Mouse (Mus musculus) hindbrain, embryonic 12.5 days (tissue): ENCODE measurements around the gene Meis2. TPM values are rescaled to one million over a fixed set of nuclear protein-coding genes. Genes with fewer than 3 reads are reported as not detected.

ENCODE experiments used
- ATAC-seq: fragments of 200-750 bp; cut with Nextera tagmentation; 2 replicates; pipeline ENCODE4 v1.8.0; 2017; ENCODE audit warnings: moderate TSS enrichment; ENCODE audit not compliant: low FRiP score
- H3K27ac ChIP-seq: fragments of 300-500 bp; sonication (generic); 2 replicates; pipeline ENCODE4 v1.5.1; 2016; ENCODE audit warnings: mild to moderate bottlenecking
- H3K27me3 ChIP-seq: fragments of 300-500 bp; sonication (generic); 2 replicates; pipeline ENCODE4 v1.6.1; 2016; ENCODE audit warnings: mild to moderate bottlenecking
- H3K36me3 ChIP-seq: fragments of 300-500 bp; sonication (generic); 2 replicates; pipeline ENCODE4 v1.6.1; 2016; ENCODE audit warnings: mild to moderate bottlenecking
- H3K4me1 ChIP-seq: fragments of 300-500 bp; sonication (generic); 2 replicates; pipeline ENCODE4 v1.6.1; 2016
- H3K4me2 ChIP-seq: fragments of 300-500 bp; sonication (generic); replicated peaks from 2 replicates; pipeline ENCODE4 v1.6.1; 2016; ENCODE audit warnings: mild to moderate bottlenecking
- H3K4me3 ChIP-seq: fragments of 300-500 bp; sonication (generic); 2 replicates; pipeline ENCODE4 v1.5.1; 2016; ENCODE audit warnings: mild to moderate bottlenecking
- H3K9ac ChIP-seq: fragments of 300-500 bp; sonication (generic); 2 replicates; pipeline ENCODE4 v1.6.1; 2016; ENCODE audit warnings: mild to moderate bottlenecking, moderate library complexity
- H3K9me3 ChIP-seq: fragments of 300-500 bp; sonication (generic); replicated peaks from 2 replicates; pipeline ENCODE4 v1.6.1; 2016; ENCODE audit warnings: mild to moderate bottlenecking
- WGBS: fragments of 180-500 bp; shearing (Covaris S2); methylation state at CpG from one replicate; pipeline ENCODE4 v1.1.7; 2016; 5-methylcytosine and 5-hydroxymethylcytosine counted together
- polyA plus RNA-seq: library from polyadenylated mRNA; unstranded; fragments of >200 nt; fragmentation: Nextera tagmentation; extraction: Ambion mirVana; gene quantifications from 2 replicates; pipeline ENCODE4 v1.2.1, GENCODE M21; 2016

The Meis2 gene
- polyA plus RNA-seq: 130 and 155 TPM in 2 replicates

DNA sequence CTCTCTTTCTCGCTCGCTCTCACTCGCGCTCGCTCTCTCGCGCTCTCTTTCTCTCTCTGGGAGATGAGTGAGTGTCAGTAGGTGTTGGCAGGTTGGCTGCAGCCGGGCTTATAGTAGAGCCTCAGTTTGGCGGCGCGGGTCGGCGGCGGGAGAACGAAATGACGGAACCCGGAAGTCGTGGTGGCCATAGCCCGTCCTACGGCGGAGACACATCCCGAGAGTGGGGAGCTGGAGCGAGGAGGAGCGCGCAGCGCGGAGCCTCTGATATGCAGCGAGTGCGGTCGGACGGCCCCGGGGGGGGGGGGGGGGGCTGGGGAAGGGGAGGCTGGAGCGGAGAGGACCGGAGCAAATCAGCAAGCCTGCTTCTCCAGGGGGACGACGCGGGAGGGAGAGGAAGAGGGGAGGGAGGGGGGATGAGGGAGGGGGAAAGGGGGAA is at the start of gene Meis2:
TSS of gene Meis2 (minus strand) at position 270 of the 436 bp plus-strand sequence.
- Histone ChIP-seq H3K4me3 (peak within 1 kb of the TSS; percentile 69), H3K9me3 (no peaks in the 10 kb centered on the region), H3K36me3 (no peaks in the 10 kb centered on the region), H3K27me3 (peaks cover 6% of the 10 kb centered on the region; the same call in 1 of the 2 replicates), H3K4me1 (peaks cover 15% of the 10 kb centered on the region; the same call in 1 of the 2 replicates), H3K27ac (peak within 1 kb of the TSS; percentile 98), H3K9ac (peak within 1 kb of the TSS; percentile 97), H3K4me2 (peak within 1 kb of the TSS; percentile 69)
- peak; percentile 84 for ATAC-seq
- 0% methylated on average over 29 of the region's 37 CpGs for WGBS

DNA sequence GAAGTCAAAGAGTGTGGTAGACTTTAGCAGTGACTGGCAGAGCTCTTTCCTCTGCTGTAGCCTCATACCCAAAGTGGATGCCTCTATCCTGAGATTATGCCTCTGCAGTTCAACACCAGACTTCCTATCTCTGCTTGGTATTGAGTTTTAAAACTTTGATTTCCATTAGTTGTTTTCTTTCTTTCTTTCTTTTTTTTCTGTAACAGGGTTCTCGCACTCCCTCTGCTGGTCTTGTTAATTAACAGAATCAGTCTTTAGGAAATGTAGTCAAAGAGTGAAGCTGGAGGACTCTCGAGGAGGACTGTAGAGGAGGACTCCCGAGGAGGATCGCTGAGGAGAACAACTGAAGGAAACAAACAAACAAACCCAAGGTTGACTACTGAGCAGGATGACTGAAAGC is 40.6 kb upstream of the Meis2 start:
- no peak for ATAC-seq
- H3K36me3 ChIP-seq: no peaks in the 10 kb centered on the region
- 72% methylated on average over 4 of the region's 4 CpGs for WGBS
- no peak overlapping the region for H3K27ac ChIP-seq
- no peaks in the 10 kb centered on the region for H3K27me3 ChIP-seq
- H3K4me1 ChIP-seq: peaks cover 7% of the 10 kb centered on the region
- H3K4me2 ChIP-seq: no peak overlapping the region
- no peak overlapping the region for H3K4me3 ChIP-seq
- H3K9me3 ChIP-seq: no peaks in the 10 kb centered on the region
- H3K9ac ChIP-seq: no peak overlapping the region

DNA sequence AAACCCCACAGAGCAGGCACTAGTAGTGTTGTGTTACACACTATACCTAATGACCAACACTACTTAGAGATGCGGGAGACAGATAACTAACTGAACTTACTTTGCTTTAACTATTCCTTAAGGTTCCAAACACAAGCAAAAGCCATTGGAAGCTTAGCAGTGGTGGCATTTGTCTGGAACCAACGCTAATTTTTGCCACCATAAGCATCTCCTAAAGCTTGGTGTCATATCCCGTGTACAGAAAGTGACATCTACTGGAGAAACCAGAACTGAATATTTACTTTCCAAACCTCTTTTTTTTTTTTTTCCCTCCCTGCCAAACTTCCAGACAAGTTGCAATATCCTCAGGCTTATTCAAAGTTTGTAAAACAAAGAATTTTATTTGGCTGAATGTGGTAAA is 39.5 kb upstream of the Meis2 start:
- no peaks in the 10 kb centered on the region for H3K36me3 ChIP-seq
- ATAC-seq: no peak
- H3K4me1 ChIP-seq: peaks cover 7% of the 10 kb centered on the region
- no peaks in the 10 kb centered on the region for H3K27me3 ChIP-seq
- 63% methylated on average over 3 of the region's 3 CpGs for WGBS
- H3K27ac ChIP-seq: no peak overlapping the region
- no peaks in the 10 kb centered on the region for H3K9me3 ChIP-seq
- H3K4me2 ChIP-seq: no peak overlapping the region
- H3K4me3 ChIP-seq: no peak overlapping the region
- H3K9ac ChIP-seq: no peak overlapping the region

DNA sequence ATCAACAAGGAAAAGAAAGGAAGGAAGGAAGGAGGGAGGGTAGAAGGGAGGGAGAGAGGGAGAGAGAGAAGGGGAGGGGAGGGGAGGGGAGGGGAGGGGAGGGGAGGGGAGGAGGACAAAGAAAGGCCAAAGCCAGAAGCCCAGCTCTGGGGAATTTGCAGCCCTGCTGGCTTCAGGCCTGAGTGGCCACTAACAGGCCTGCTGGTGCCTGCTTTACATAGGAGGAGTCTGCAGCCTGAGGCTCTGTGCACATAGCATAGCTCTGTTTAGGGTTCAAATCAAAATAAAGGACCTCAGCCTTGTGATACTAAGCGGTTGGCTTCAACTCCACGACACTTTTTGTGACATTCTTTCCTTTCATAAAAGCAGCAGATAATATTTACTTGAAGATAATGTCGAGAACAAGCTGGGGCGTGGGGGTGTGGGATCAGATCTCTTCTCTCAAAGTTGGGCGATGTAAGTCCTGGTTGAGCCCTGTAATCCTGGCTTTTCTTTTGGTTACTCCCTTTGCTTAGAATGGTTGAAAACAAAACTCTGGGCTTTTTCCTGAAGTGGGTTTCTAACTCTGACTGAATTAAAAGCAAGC is 37.9 kb upstream of the Meis2 start:
- Histone ChIP-seq H3K27ac (no peak overlapping the region), H3K4me2 (no peak overlapping the region), H3K4me1 (peaks cover 7% of the 10 kb centered on the region), H3K9me3 (no peaks in the 10 kb centered on the region), H3K27me3 (no peaks in the 10 kb centered on the region), H3K4me3 (no peak overlapping the region), H3K9ac (no peak overlapping the region), H3K36me3 (no peaks in the 10 kb centered on the region)
- 42% methylated on average over 5 of the region's 5 CpGs for WGBS
- peak; percentile 82 for ATAC-seq

DNA sequence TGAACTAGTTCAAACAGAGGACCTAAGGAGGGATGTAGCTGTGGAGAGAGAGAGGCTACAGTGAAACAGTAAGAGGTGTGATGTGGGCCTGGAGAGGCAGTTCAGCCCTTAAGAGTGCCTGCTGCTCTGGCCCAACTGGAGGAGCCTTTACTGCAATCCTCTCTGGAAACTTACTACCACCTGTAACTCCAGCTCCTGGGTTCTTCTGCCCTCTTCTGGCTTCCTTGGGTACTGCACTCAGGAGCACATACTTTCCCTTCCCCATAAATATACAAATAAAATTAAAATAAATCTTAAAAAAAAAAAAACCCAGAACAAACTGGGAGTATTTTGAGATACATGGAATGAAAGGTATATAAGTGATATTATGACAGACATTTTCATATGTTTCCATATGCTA is 35.6 kb upstream of the Meis2 start:
- H3K4me1 ChIP-seq: peaks cover 7% of the 10 kb centered on the region
- no peak for ATAC-seq
- no peak overlapping the region for H3K4me3 ChIP-seq
- no peaks in the 10 kb centered on the region for H3K36me3 ChIP-seq
- H3K9me3 ChIP-seq: no peaks in the 10 kb centered on the region
- no peak overlapping the region for H3K27ac ChIP-seq
- no peak overlapping the region for H3K9ac ChIP-seq
- no peaks in the 10 kb centered on the region for H3K27me3 ChIP-seq
- H3K4me2 ChIP-seq: no peak overlapping the region

- WGBS: 74% methylated on average over 2 of the region's 2 CpGs
- Histone ChIP-seq H3K4me3 (no peak overlapping the region), H3K36me3 (no peaks in the 10 kb centered on the region), H3K27me3 (0 out of 2 replicates have a peak, but pooled peaks cover 5% of the 10 kb centered on the region), H3K27ac (no peak overlapping the region), H3K4me2 (no peak overlapping the region), H3K9ac (no peak overlapping the region), H3K4me1 (0 out of 2 replicates have a peak, but pooled peaks cover 2% of the 10 kb centered on the region), H3K9me3 (peaks cover 7% of the 10 kb centered on the region; the same call in 1 of the 2 replicates)
- ATAC-seq: no peak
Observed at GRCm38 (mm10) chr2:116080961-116081360, 15.3 kb upstream of the Meis2 start.

GRCm38 (mm10) chr2:116078841-116079240 is 13.2 kb upstream of the Meis2 start:
- ATAC-seq: no peak
- Histone ChIP-seq H3K27ac (no peak overlapping the region), H3K9me3 (peaks cover 7% of the 10 kb centered on the region; the same call in 1 of the 2 replicates), H3K27me3 (peaks cover 9% of the 10 kb centered on the region; the same call in 1 of the 2 replicates), H3K4me3 (no peak overlapping the region), H3K9ac (no peak overlapping the region), H3K4me2 (no peak overlapping the region), H3K4me1 (peaks cover 18% of the 10 kb centered on the region), H3K36me3 (no peaks in the 10 kb centered on the region)
- WGBS: 81% methylated on average over 2 of the region's 2 CpGs

GRCm38 (mm10) chr2:116077716-116078115 is 12.1 kb upstream of the Meis2 start:
- no peak for ATAC-seq
- Histone ChIP-seq H3K4me3 (no peak overlapping the region), H3K9ac (no peak overlapping the region), H3K36me3 (no peaks in the 10 kb centered on the region), H3K9me3 (peaks cover 7% of the 10 kb centered on the region; the same call in 1 of the 2 replicates), H3K27me3 (peaks cover 9% of the 10 kb centered on the region), H3K4me2 (no peak overlapping the region), H3K27ac (no peak overlapping the region), H3K4me1 (peaks cover 22% of the 10 kb centered on the region)
- WGBS: 74% methylated on average over 3 of the region's 3 CpGs

- no peak overlapping the region for H3K4me2 ChIP-seq
- H3K4me1 ChIP-seq: peaks cover 30% of the 10 kb centered on the region
- no peaks in the 10 kb centered on the region for H3K36me3 ChIP-seq
- no peak overlapping the region for H3K4me3 ChIP-seq
- no peak overlapping the region for H3K9ac ChIP-seq
- no peak for ATAC-seq
- H3K27ac ChIP-seq: no peak overlapping the region
- peaks cover 13% of the 10 kb centered on the region for H3K27me3 ChIP-seq
- peaks cover 7% of the 10 kb centered on the region; the same call in 1 of the 2 replicates for H3K9me3 ChIP-seq
Observed at GRCm38 (mm10) chr2:116076752-116077480, 11.3 kb upstream of the Meis2 start.

- H3K9me3 ChIP-seq: no peaks in the 10 kb centered on the region
- peak overlapping the region; percentile 53 for H3K9ac ChIP-seq
- peaks cover 30% of the 10 kb centered on the region for H3K4me1 ChIP-seq
- WGBS: under 1% methylated on average over 23 of the region's 23 CpGs
- peaks cover 13% of the 10 kb centered on the region for H3K27me3 ChIP-seq
- H3K4me2 ChIP-seq: peak overlapping the region; percentile 69
- H3K36me3 ChIP-seq: no peaks in the 10 kb centered on the region
- H3K4me3 ChIP-seq: peak overlapping the region; percentile 36
- ATAC-seq: peak; percentile 69
- H3K27ac ChIP-seq: peak overlapping the region; percentile 75
Observed at GRCm38 (mm10) chr2:116075902-116076301, 10.3 kb upstream of the Meis2 start.

- Histone ChIP-seq H3K27ac (peak overlapping the region; percentile 75), H3K4me2 (peak overlapping the region; percentile 69), H3K9ac (peak overlapping the region; percentile 53), H3K4me3 (peak overlapping the region; percentile 36), H3K9me3 (no peaks in the 10 kb centered on the region), H3K36me3 (no peaks in the 10 kb centered on the region), H3K4me1 (peaks cover 30% of the 10 kb centered on the region), H3K27me3 (peaks cover 13% of the 10 kb centered on the region)
- ATAC-seq: peak; percentile 58
- under 1% methylated on average over 20 of the region's 20 CpGs for WGBS
Observed at GRCm38 (mm10) chr2:116075477-116075876, 9.8 kb upstream of the Meis2 start.

GRCm38 (mm10) chr2:116074726-116075440 is 9.2 kb upstream of the Meis2 start:
- H3K4me2 ChIP-seq: peak overlapping the region; percentile 69

More at GRCm38 (mm10) chr2:116074726-116075440, 9.2 kb upstream of the Meis2 start:
- Histone ChIP-seq H3K9ac (peak overlapping the region; percentile 53), H3K36me3 (no peaks in the 10 kb centered on the region), H3K27ac (peak overlapping the region; percentile 75; the same call in 1 of the 2 replicates), H3K4me1 (peaks cover 30% of the 10 kb centered on the region), H3K27me3 (peaks cover 13% of the 10 kb centered on the region), H3K9me3 (no peaks in the 10 kb centered on the region), H3K4me3 (peak overlapping the region; percentile 36)
- no peak for ATAC-seq
- 9% methylated on average over 17 of the region's 17 CpGs for WGBS
